Mouse (Mus musculus) heart, embryonic 11.5 days (tissue): ENCODE results near the gene Tspan10. TPM values are rescaled to one million over a fixed set of nuclear protein-coding genes. Genes with fewer than 3 reads are reported as not detected.

Source experiments
- ATAC-seq: fragments of 200-750 bp; cut with Nextera tagmentation; replicated peaks from 2 replicates; pipeline ENCODE4 v1.8.0; 2017; ENCODE audit warnings: moderate library complexity; ENCODE audit not compliant: insufficient number of reproducible peaks, low FRiP score, low TSS enrichment
- H3K27ac ChIP-seq: fragments of 300-500 bp; sonication (generic); 2 replicates; pipeline ENCODE4 v1.5.1; 2014; ENCODE audit warnings: mild to moderate bottlenecking, low read depth, low read length
- H3K27me3 ChIP-seq: fragments of 300-500 bp; sonication (generic); 2 replicates; pipeline ENCODE4 v1.6.1; 2014; ENCODE audit warnings: mild to moderate bottlenecking, low read length, mixed read lengths; ENCODE audit not compliant: control insufficient read depth, insufficient read depth
- H3K36me3 ChIP-seq: fragments of 300-500 bp; sonication (generic); 2 replicates; pipeline ENCODE4 v1.6.1; 2014; ENCODE audit warnings: mild to moderate bottlenecking, low read length, moderate library complexity, mixed read lengths; ENCODE audit not compliant: control insufficient read depth, insufficient read depth
- H3K4me1 ChIP-seq: fragments of 300-500 bp; sonication (generic); 2 replicates; pipeline ENCODE4 v1.6.1; 2014; ENCODE audit warnings: low read length; ENCODE audit not compliant: control insufficient read depth, insufficient read depth
- H3K4me2 ChIP-seq: fragments of 300-500 bp; sonication (generic); 2 replicates; pipeline ENCODE4 v1.6.1; 2014; ENCODE audit warnings: mild to moderate bottlenecking, moderate library complexity
- H3K4me3 ChIP-seq: fragments of 300-500 bp; sonication (generic); 2 replicates; pipeline ENCODE4 v1.5.1; 2014; ENCODE audit warnings: low read depth, low read length
- H3K9ac ChIP-seq: fragments of 300-500 bp; sonication (generic); 2 replicates; pipeline ENCODE4 v1.6.1; 2014; ENCODE audit warnings: mild to moderate bottlenecking, low read depth, low read length, moderate library complexity
- H3K9me3 ChIP-seq: fragments of 300-500 bp; sonication (generic); replicated peaks from 2 replicates; pipeline ENCODE4 v1.6.1; 2016; ENCODE audit warnings: low read length; ENCODE audit not compliant: control insufficient read depth
- WGBS: fragments of 180-500 bp; shearing (Covaris S2); extraction: QIAGEN DNeasy Blood & Tissue Kit; methylation state at CpG from one replicate; pipeline ENCODE4 v1.1.7; 2014; ENCODE audit not compliant: insufficient replicate concordance; 5-methylcytosine and 5-hydroxymethylcytosine counted together
- polyA plus RNA-seq: library from polyadenylated mRNA; unstranded; fragments of >200 nt; fragmentation: Nextera tagmentation; extraction: Ambion mirVana; gene quantifications from 2 replicates; pipeline ENCODE4 v1.2.1, GENCODE M21; 2014

The Tspan10 gene
- polyA plus RNA-seq, 1 experiment from 2014 or later, result not detected

- Histone ChIP-seq H3K4me2 (peak overlapping the region; percentile 93), H3K27me3 (no peaks in the 10 kb centered on the region), H3K27ac (no peak overlapping the region), H3K9ac (peak overlapping the region; percentile 92), H3K9me3 (no peaks in the 10 kb centered on the region), H3K4me1 (peaks cover 13% of the 10 kb centered on the region), H3K36me3 (peaks cover 15% of the 10 kb centered on the region), H3K4me3 (peak overlapping the region; percentile 72)
- 60% methylated on average over 6 of the region's 6 CpGs for WGBS
- no peak for ATAC-seq
These were observed 16.6 kb downstream of the Tspan10 start for GRCm38 (mm10) chr11:120458847-120459597.

- Histone ChIP-seq H3K4me1 (peaks cover 24% of the 10 kb centered on the region), H3K4me2 (no peak overlapping the region), H3K9ac (no peak overlapping the region), H3K36me3 (peaks cover 15% of the 10 kb centered on the region), H3K4me3 (no peak overlapping the region), H3K9me3 (no peaks in the 10 kb centered on the region), H3K27me3 (no peaks in the 10 kb centered on the region), H3K27ac (no peak overlapping the region)
- no peak for ATAC-seq
- WGBS, result 84% methylated on average over 2 of the region's 2 CpGs
These were observed 21.1 kb downstream of the Tspan10 start for GRCm38 (mm10) chr11:120463536-120463935.

DNA sequence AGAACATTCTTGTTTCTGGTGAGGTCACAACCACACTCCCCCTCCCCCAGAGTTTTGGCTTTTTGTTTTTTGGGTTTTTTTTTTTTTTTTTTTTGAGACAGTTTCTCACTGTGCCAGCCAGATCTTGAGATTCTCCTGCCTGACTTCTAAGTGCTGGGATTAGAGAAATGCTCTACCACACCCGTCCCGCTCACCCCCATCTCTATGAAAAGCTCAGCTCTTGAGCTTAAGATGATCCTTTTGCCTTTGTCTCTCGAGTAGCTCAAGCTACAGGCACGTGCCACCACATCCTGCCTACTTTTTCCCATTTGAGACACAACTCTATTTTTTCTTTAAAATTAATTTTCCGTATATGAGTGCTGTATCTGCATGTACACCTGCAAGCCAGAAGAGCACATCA, 21.9 kb downstream of the Tspan10 start:
- ATAC-seq, result no peak
- Histone ChIP-seq H3K36me3 (peaks cover 15% of the 10 kb centered on the region), H3K4me3 (no peak overlapping the region), H3K27ac (no peak overlapping the region), H3K9me3 (no peaks in the 10 kb centered on the region), H3K4me1 (peaks cover 21% of the 10 kb centered on the region), H3K9ac (no peak overlapping the region), H3K27me3 (no peaks in the 10 kb centered on the region), H3K4me2 (no peak overlapping the region)
- WGBS, result 89% methylated on average over 5 of the region's 5 CpGs

- peaks cover 21% of the 10 kb centered on the region for H3K4me1 ChIP-seq
- peaks cover 24% of the 10 kb centered on the region for H3K36me3 ChIP-seq
- no peaks in the 10 kb centered on the region for H3K9me3 ChIP-seq
- H3K27ac ChIP-seq, result no peak overlapping the region
- WGBS, result 74% methylated on average over 4 of the region's 4 CpGs
- no peak overlapping the region for H3K9ac ChIP-seq
- no peaks in the 10 kb centered on the region for H3K27me3 ChIP-seq
- no peak for ATAC-seq
- no peak overlapping the region for H3K4me3 ChIP-seq
- H3K4me2 ChIP-seq, result peak overlapping the region; percentile 98; the same call in 1 of the 2 replicates
These were observed 23.1 kb downstream of the Tspan10 start for GRCm38 (mm10) chr11:120465521-120465920.

DNA sequence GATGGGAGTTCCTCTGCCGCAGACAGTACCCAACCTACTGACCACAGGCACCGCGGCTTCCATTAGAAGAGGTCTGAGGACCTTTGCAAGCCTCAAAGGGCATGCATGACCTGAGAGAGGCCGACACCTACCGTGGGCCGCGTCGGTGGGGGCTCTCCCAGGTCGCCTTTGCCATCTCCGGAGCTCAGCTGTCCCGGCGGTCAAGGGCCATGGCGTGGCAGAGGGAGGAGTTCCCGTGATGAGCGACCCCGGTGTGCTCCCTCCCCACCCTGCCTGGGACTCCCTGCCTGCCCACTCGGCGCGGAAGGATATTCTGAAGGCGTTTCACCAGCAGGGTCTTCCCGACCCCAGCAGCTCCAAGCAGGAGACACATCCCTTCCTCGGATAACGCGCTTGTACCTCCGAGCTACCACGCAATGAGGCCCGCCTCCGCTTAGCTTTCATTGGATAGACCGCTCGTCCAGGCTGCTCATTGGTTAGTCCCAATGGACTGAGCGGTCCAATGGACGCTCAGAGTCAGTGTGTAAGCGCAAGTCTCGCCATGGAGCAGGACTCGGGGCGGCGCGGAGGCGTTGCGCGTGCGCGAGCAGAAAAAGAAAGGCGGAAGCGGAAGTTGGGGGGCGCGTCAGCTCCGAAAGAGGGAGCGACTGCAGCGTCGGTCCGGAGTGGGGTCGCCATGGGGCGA, 24.7 kb downstream of the Tspan10 start, which contains the start of gene Arl16:
Gene Arl16, minus strand, starts transcription at position 557 of the 685 bp plus-strand sequence.
- H3K9me3 ChIP-seq, result no peaks in the 10 kb centered on the region
- peak within 1 kb of the TSS; percentile 92 for H3K4me3 ChIP-seq
- WGBS, result under 1% methylated on average over 53 of the region's 54 CpGs
- H3K27me3 ChIP-seq, result no peaks in the 10 kb centered on the region
- H3K27ac ChIP-seq, result peak within 1 kb of the TSS; percentile 68
- H3K36me3 ChIP-seq, result peaks cover 26% of the 10 kb centered on the region
- peak; percentile 99 for ATAC-seq
- H3K4me2 ChIP-seq, result peak within 1 kb of the TSS; percentile 98
- peaks cover 21% of the 10 kb centered on the region for H3K4me1 ChIP-seq
- H3K9ac ChIP-seq, result peak within 1 kb of the TSS; percentile 89

GRCm38 (mm10) chr11:120467736-120468092, 25.3 kb downstream of the Tspan10 start:
- H3K9ac ChIP-seq, result peak overlapping the region; percentile 80
- H3K4me1 ChIP-seq, result peaks cover 21% of the 10 kb centered on the region
- H3K4me3 ChIP-seq, result peak overlapping the region; percentile 92
- no peaks in the 10 kb centered on the region for H3K9me3 ChIP-seq
- no peak overlapping the region for H3K27ac ChIP-seq
- H3K36me3 ChIP-seq, result peaks cover 26% of the 10 kb centered on the region
- 2% methylated on average over 31 of the region's 33 CpGs for WGBS
- H3K4me2 ChIP-seq, result peak overlapping the region; percentile 84
- peak; percentile 58 for ATAC-seq
- no peaks in the 10 kb centered on the region for H3K27me3 ChIP-seq

DNA sequence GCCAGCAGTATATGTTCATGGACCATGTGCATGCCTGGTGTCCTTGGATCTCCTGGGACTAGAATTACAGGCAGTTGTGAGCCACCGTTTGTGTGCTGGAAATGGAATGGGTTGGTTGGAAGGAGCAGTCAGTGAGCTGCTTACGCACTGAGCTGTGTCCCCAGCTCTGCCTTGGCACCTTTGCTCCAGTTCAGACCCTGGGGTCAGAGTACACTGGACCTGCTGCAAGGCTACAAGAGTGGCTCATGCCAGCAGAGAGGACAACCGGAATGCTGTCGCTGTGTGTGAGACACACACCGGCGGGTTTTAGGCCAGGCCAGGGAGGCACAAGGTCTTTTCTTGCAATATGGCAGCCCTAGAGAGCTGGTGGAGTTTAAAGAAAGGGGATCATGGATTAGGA, 29.6 kb downstream of the Tspan10 start:
- H3K9me3 ChIP-seq, result no peaks in the 10 kb centered on the region
- H3K36me3 ChIP-seq, result peaks cover 44% of the 10 kb centered on the region
- no peak for ATAC-seq
- H3K4me1 ChIP-seq, result peaks cover 8% of the 10 kb centered on the region
- no peak overlapping the region for H3K4me3 ChIP-seq
- no peak overlapping the region for H3K9ac ChIP-seq
- H3K4me2 ChIP-seq, result no peak overlapping the region
- H3K27ac ChIP-seq, result no peak overlapping the region
- H3K27me3 ChIP-seq, result no peaks in the 10 kb centered on the region
- WGBS, result 98% methylated on average over 6 of the region's 6 CpGs

- Histone ChIP-seq H3K4me1 (peaks cover 14% of the 10 kb centered on the region), H3K27me3 (no peaks in the 10 kb centered on the region), H3K9ac (peak overlapping the region; percentile 96), H3K4me3 (peak overlapping the region; percentile 80), H3K36me3 (peaks cover 48% of the 10 kb centered on the region), H3K9me3 (no peaks in the 10 kb centered on the region), H3K27ac (no peak overlapping the region), H3K4me2 (peak overlapping the region; percentile 74)
- 83% methylated on average over 7 of the region's 7 CpGs for WGBS
- ATAC-seq, result no peak
These were observed 41.0 kb downstream of the Tspan10 start for GRCm38 (mm10) chr11:120483448-120483934.
